Mouse (Mus musculus): ENCODE results near the gene Plcb2. TPM values are rescaled to one million over a fixed set of nuclear protein-coding genes. Genes with fewer than 3 reads are reported as not detected.

Plcb2 gene
- polyA plus RNA-seq (2016; fragmentation: Nextera tagmentation; extraction: Ambion mirVana): 0.17 and 0.50 TPM in 2 replicates

GRCm38 (mm10) chr2:118728337-118728736, at the start of gene Plcb2:
TSS of gene Plcb2 (minus strand) at chr2:118728438.
- Histone ChIP-seq H3K36me3 (no peaks in the 10 kb centered on the region), H3K27me3 (peaks cover 71% of the 10 kb centered on the region), H3K4me1 (peaks cover 3% of the 10 kb centered on the region; the same call in 1 of the 2 replicates), H3K27ac (replicated peaks) (no peak within 1 kb of the TSS), H3K4me2 (replicated peaks) (no peak within 1 kb of the TSS), H3K9ac (replicated peaks) (no peak within 1 kb of the TSS), H3K4me3 (no peak within 1 kb of the TSS), H3K9me3 (no peaks in the 10 kb centered on the region)
- 21% methylated on average over 7 of the region's 7 CpGs for WGBS
- ATAC-seq (ENCODE audit: low FRiP score, low read depth): no peak

- H3K9me3 ChIP-seq: no peaks in the 10 kb centered on the region
- no peak overlapping the region for H3K4me3 ChIP-seq
- 73% methylated on average over 2 of the region's 2 CpGs for WGBS
- H3K27ac ChIP-seq (replicated peaks): no peak overlapping the region
- H3K4me1 ChIP-seq: peaks cover 15% of the 10 kb centered on the region
- no peaks in the 10 kb centered on the region for H3K36me3 ChIP-seq
- H3K27me3 ChIP-seq: peaks cover 4% of the 10 kb centered on the region; the same call in 1 of the 2 replicates
- H3K4me2 ChIP-seq (replicated peaks): no peak overlapping the region
- ATAC-seq (ENCODE audit: low FRiP score, low read depth): no peak
- H3K9ac ChIP-seq (replicated peaks): 0 out of 2 replicates have a peak overlapping the region, but pooled peaks have one; percentile 20
Measured at GRCm38 (mm10) chr2:118776295-118776694, 48.1 kb upstream of the Plcb2 start.

GRCm38 (mm10) chr2:118775846-118776245, 47.6 kb upstream of the Plcb2 start:
- 48% methylated on average over 4 of the region's 4 CpGs for WGBS
- no peak overlapping the region for H3K27ac ChIP-seq (replicated peaks)
- peaks cover 12% of the 10 kb centered on the region for H3K4me1 ChIP-seq
- no peak overlapping the region for H3K4me3 ChIP-seq
- H3K9ac ChIP-seq (replicated peaks): 0 out of 2 replicates have a peak overlapping the region, but pooled peaks have one; percentile 20
- no peak for ATAC-seq (ENCODE audit: low FRiP score, low read depth)
- no peaks in the 10 kb centered on the region for H3K36me3 ChIP-seq
- H3K27me3 ChIP-seq: peaks cover 4% of the 10 kb centered on the region; the same call in 1 of the 2 replicates
- no peaks in the 10 kb centered on the region for H3K9me3 ChIP-seq
- H3K4me2 ChIP-seq (replicated peaks): no peak overlapping the region

GRCm38 (mm10) chr2:118775396-118775795, 47.2 kb upstream of the Plcb2 start:
- WGBS: 100% methylated on average over 1 of the region's 1 CpGs
- Histone ChIP-seq H3K4me2 (replicated peaks) (no peak overlapping the region), H3K36me3 (no peaks in the 10 kb centered on the region), H3K4me1 (peaks cover 11% of the 10 kb centered on the region), H3K9me3 (no peaks in the 10 kb centered on the region), H3K9ac (replicated peaks) (no peak overlapping the region), H3K27me3 (peaks cover 4% of the 10 kb centered on the region; the same call in 1 of the 2 replicates), H3K4me3 (no peak overlapping the region), H3K27ac (replicated peaks) (no peak overlapping the region)
- no peak for ATAC-seq (ENCODE audit: low FRiP score, low read depth)

GRCm38 (mm10) chr2:118774536-118774935, 46.3 kb upstream of the Plcb2 start:
- no peaks in the 10 kb centered on the region for H3K9me3 ChIP-seq
- no peak overlapping the region for H3K9ac ChIP-seq (replicated peaks)
- H3K36me3 ChIP-seq: no peaks in the 10 kb centered on the region
- H3K4me1 ChIP-seq: peaks cover 4% of the 10 kb centered on the region
- no peak for ATAC-seq (ENCODE audit: low FRiP score, low read depth)
- no peak overlapping the region for H3K4me2 ChIP-seq (replicated peaks)
- peaks cover 4% of the 10 kb centered on the region; the same call in 1 of the 2 replicates for H3K27me3 ChIP-seq
- WGBS: 98% methylated on average over 2 of the region's 2 CpGs
- no peak overlapping the region for H3K27ac ChIP-seq (replicated peaks)
- no peak overlapping the region for H3K4me3 ChIP-seq

- Histone ChIP-seq H3K4me2 (replicated peaks) (no peak within 1 kb of the TSS), H3K4me1 (no peaks in the 10 kb centered on the region), H3K36me3 (no peaks in the 10 kb centered on the region), H3K27me3 (peaks cover 4% of the 10 kb centered on the region; the same call in 1 of the 2 replicates), H3K4me3 (no peak within 1 kb of the TSS), H3K9me3 (no peaks in the 10 kb centered on the region), H3K9ac (replicated peaks) (no peak within 1 kb of the TSS), H3K27ac (replicated peaks) (no peak within 1 kb of the TSS)
- 82% methylated on average over 6 of the region's 6 CpGs for WGBS
- no peak for ATAC-seq (ENCODE audit: low FRiP score, low read depth)
Measured at GRCm38 (mm10) chr2:118772158-118772874, 44.1 kb upstream of the Plcb2 start, which contains the start of gene Phgr1. TSS of gene Phgr1 (plus strand) at chr2:118772769.

- Histone ChIP-seq H3K36me3 (no peaks in the 10 kb centered on the region), H3K9me3 (no peaks in the 10 kb centered on the region), H3K27me3 (peaks cover 18% of the 10 kb centered on the region), H3K4me2 (replicated peaks) (no peak overlapping the region), H3K4me1 (peaks cover 31% of the 10 kb centered on the region), H3K4me3 (no peak overlapping the region), H3K9ac (replicated peaks) (no peak overlapping the region), H3K27ac (replicated peaks) (no peak overlapping the region)
- 76% methylated on average over 10 of the region's 10 CpGs for whole genome bisulfite sequencing
- ATAC-seq (ENCODE audit: low FRiP score, low read depth): no peak
Measured at GRCm38 (mm10) chr2:118766041-118767033, 38.1 kb upstream of the Plcb2 start.

GRCm38 (mm10) chr2:118764875-118765274, 36.6 kb upstream of the Plcb2 start:
- Histone ChIP-seq H3K27ac (replicated peaks) (no peak overlapping the region), H3K4me2 (replicated peaks) (no peak overlapping the region), H3K4me3 (no peak overlapping the region), H3K27me3 (peaks cover 23% of the 10 kb centered on the region), H3K36me3 (no peaks in the 10 kb centered on the region), H3K9me3 (no peaks in the 10 kb centered on the region), H3K9ac (replicated peaks) (no peak overlapping the region), H3K4me1 (peaks cover 37% of the 10 kb centered on the region)
- no peak for ATAC-seq (ENCODE audit: low FRiP score, low read depth)
- 84% methylated on average over 5 of the region's 5 CpGs for WGBS

GRCm38 (mm10) chr2:118764094-118764831, 36.0 kb upstream of the Plcb2 start:
- peaks cover 42% of the 10 kb centered on the region for H3K4me1 ChIP-seq
- no peak overlapping the region for H3K27ac ChIP-seq (replicated peaks)
- H3K27me3 ChIP-seq: peaks cover 27% of the 10 kb centered on the region
- WGBS: 27% methylated on average over 11 of the region's 11 CpGs
- H3K4me3 ChIP-seq: no peak overlapping the region
- H3K36me3 ChIP-seq: no peaks in the 10 kb centered on the region
- no peak overlapping the region for H3K4me2 ChIP-seq (replicated peaks)
- ATAC-seq (ENCODE audit: low FRiP score, low read depth): no peak
- no peaks in the 10 kb centered on the region for H3K9me3 ChIP-seq
- H3K9ac ChIP-seq (replicated peaks): no peak overlapping the region

- no peaks in the 10 kb centered on the region for H3K9me3 ChIP-seq
- WGBS: 70% methylated on average over 7 of the region's 7 CpGs
- H3K27me3 ChIP-seq: peaks cover 35% of the 10 kb centered on the region
- peaks cover 44% of the 10 kb centered on the region for H3K4me1 ChIP-seq
- peak overlapping the region; percentile 97 for H3K27ac ChIP-seq (replicated peaks)
- no peaks in the 10 kb centered on the region for H3K36me3 ChIP-seq
- no peak overlapping the region for H3K4me2 ChIP-seq (replicated peaks)
- H3K9ac ChIP-seq (replicated peaks): no peak overlapping the region
- no peak for ATAC-seq (ENCODE audit: low FRiP score, low read depth)
- no peak overlapping the region for H3K4me3 ChIP-seq
Measured at GRCm38 (mm10) chr2:118763469-118763868, 35.2 kb upstream of the Plcb2 start.

GRCm38 (mm10) chr2:118762784-118763148, 34.5 kb upstream of the Plcb2 start:
- Histone ChIP-seq H3K36me3 (no peaks in the 10 kb centered on the region), H3K9me3 (no peaks in the 10 kb centered on the region), H3K27ac (replicated peaks) (peak overlapping the region; percentile 97), H3K4me2 (replicated peaks) (peak overlapping the region; percentile 49), H3K27me3 (peaks cover 42% of the 10 kb centered on the region), H3K4me3 (0 out of 2 replicates have a peak overlapping the region, but pooled peaks have one; percentile 28), H3K4me1 (peaks cover 44% of the 10 kb centered on the region), H3K9ac (replicated peaks) (peak overlapping the region; percentile 59)
- no peak for ATAC-seq (ENCODE audit: low FRiP score, low read depth)
- 12% methylated on average over 10 of the region's 10 CpGs for WGBS

Data from midbrain, embryonic 12.5 days (tissue).